Mouse (Mus musculus) forebrain, embryonic 11.5 days (tissue): ENCODE measurements at regions not wholly inside any gene's neighbourhood (a gene's known extent, or its start where the extent isn't known, plus 50 kb on each side); places are given as distances from the start of the nearest gene placed in this dataset.

Source experiments
- ATAC-seq: fragments of 200-750 bp; cut with Nextera tagmentation; replicated peaks from 2 replicates; pipeline ENCODE4 v1.8.0; 2017; ENCODE audit warnings: moderate TSS enrichment; ENCODE audit not compliant: low FRiP score
- DNase-seq: peaks from one replicate; pipeline ENCODE4 v3.0.0-alpha.2; 2017; ENCODE audit warnings: low spot score
- H3K27ac ChIP-seq: fragments of 300-500 bp; sonication (generic); 2 replicates; pipeline ENCODE4 v1.5.1; 2014; ENCODE audit warnings: low read depth, low read length
- H3K27me3 ChIP-seq: fragments of 300-500 bp; sonication (generic); 2 replicates; pipeline ENCODE4 v1.6.1; 2014; ENCODE audit warnings: mild to moderate bottlenecking, low read length, mixed read lengths; ENCODE audit not compliant: control insufficient read depth, insufficient read depth
- H3K36me3 ChIP-seq: fragments of 300-500 bp; sonication (generic); 2 replicates; pipeline ENCODE4 v1.6.1; 2014; ENCODE audit warnings: mild to moderate bottlenecking, low read length, moderate library complexity, mixed read lengths; ENCODE audit not compliant: control insufficient read depth, insufficient read depth
- H3K4me1 ChIP-seq: fragments of 300-500 bp; sonication (generic); replicated peaks from 2 replicates; pipeline ENCODE4 v1.6.1; 2014; ENCODE audit warnings: low read length, mixed read lengths; ENCODE audit not compliant: control insufficient read depth, insufficient read depth
- H3K4me2 ChIP-seq: fragments of 300-500 bp; sonication (generic); 2 replicates; pipeline ENCODE4 v1.6.1; 2014; ENCODE audit warnings: low read depth, mild to moderate bottlenecking, low read length, moderate library complexity, mixed read lengths; ENCODE audit not compliant: severe bottlenecking
- H3K4me3 ChIP-seq: fragments of 300-500 bp; sonication (generic); 2 replicates; pipeline ENCODE4 v1.5.1; 2014; ENCODE audit warnings: low read depth, low read length
- H3K9ac ChIP-seq: fragments of 300-500 bp; sonication (generic); 2 replicates; pipeline ENCODE4 v1.6.1; 2014; ENCODE audit warnings: low read length
- H3K9me3 ChIP-seq: fragments of 300-500 bp; sonication (generic); 2 replicates; pipeline ENCODE4 v1.6.1; 2016; ENCODE audit warnings: low read length, mixed read lengths; ENCODE audit not compliant: control insufficient read depth
- WGBS: fragments of 180-500 bp; shearing (Covaris S2); extraction: QIAGEN DNeasy Blood & Tissue Kit; methylation state at CpG from one replicate; pipeline ENCODE4 v1.1.7; 2014; 5-methylcytosine and 5-hydroxymethylcytosine counted together

DNA sequence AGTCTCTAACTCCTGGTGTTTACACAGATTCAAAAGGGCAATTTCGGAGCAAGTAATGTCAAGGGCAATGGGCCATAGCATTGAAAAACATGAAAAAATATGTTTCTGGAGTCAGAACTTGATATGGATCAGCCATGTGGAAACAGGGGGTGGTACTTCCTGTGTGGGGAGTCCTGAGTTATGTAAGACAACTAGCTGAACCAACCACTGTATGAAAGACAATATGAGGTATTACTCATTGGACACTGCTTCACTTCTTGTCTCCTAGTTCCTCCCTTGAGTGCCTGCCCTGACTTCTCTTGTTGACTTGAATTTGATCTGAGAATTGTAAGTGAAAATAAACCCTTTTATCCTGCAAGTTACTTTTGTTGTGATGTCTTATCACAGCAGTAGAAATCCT lies 580.0 kb upstream of the Cdh12 start:
- WGBS = 84% methylated on average over 1 of the region's 1 CpGs

GRCm38 (mm10) chr15:19872611-19873010 lies 576.5 kb upstream of the Cdh12 start:
- Histone ChIP-seq H3K27me3 (no peaks in the 10 kb centered on the region), H3K27ac (no peak overlapping the region), H3K36me3 (no peaks in the 10 kb centered on the region), H3K4me3 (no peak overlapping the region), H3K4me2 (no peak overlapping the region), H3K9me3 (no peaks in the 10 kb centered on the region), H3K9ac (no peak overlapping the region), H3K4me1 (no peaks in the 10 kb centered on the region)
- ATAC-seq (no peak), DNase-seq (no peak)
- 86% methylated on average over 2 of the region's 2 CpGs for WGBS

More for the DNA sequence above, 580.0 kb upstream of the Cdh12 start:
- no peak overlapping the region for H3K27ac ChIP-seq
- no peak overlapping the region for H3K4me2 ChIP-seq
- H3K9me3 ChIP-seq = no peaks in the 10 kb centered on the region
- H3K27me3 ChIP-seq = no peaks in the 10 kb centered on the region
- H3K4me1 ChIP-seq = no peaks in the 10 kb centered on the region
- no peak overlapping the region for H3K4me3 ChIP-seq
- no peak overlapping the region for H3K9ac ChIP-seq
- H3K36me3 ChIP-seq = no peaks in the 10 kb centered on the region
- no peak for DNase-seq
- ATAC-seq = no peak
